Mouse (Mus musculus) spleen, adult 2 months (tissue): ENCODE data around the gene Stpg3. TPM values are rescaled to one million over a fixed set of nuclear protein-coding genes. Genes with fewer than 3 reads are reported as not detected.

ENCODE experiments used
- DNase-seq, 2 experiments: peaks; one replicate each; pipeline versions ENCODE4 v3.0.0 to v3.0.0-alpha.2; 2012 to 2021; ENCODE audit warnings: low spot score in 2 of 2, low read depth in 1 of 2
- H3K27ac ChIP-seq: fragments of 200-500 bp; 2 replicates; pipeline ENCODE4 v1.5.1; 2012; ENCODE audit warnings: low read length, inconsistent platforms; ENCODE audit not compliant: insufficient read depth
- H3K27me3 ChIP-seq: fragments of 200-500 bp; 2 replicates; pipeline ENCODE4 v1.6.1; 2012; ENCODE audit warnings: mild to moderate bottlenecking, moderate library complexity, low read length, inconsistent platforms; ENCODE audit not compliant: control insufficient read depth, insufficient read depth
- H3K36me3 ChIP-seq: fragments of 200-500 bp; 2 replicates; pipeline ENCODE4 v1.6.1; 2012; ENCODE audit warnings: mild to moderate bottlenecking, low read length, inconsistent platforms; ENCODE audit not compliant: control insufficient read depth, insufficient read depth
- H3K4me1 ChIP-seq: fragments of 200-500 bp; 2 replicates; pipeline ENCODE4 v1.6.1; 2011; ENCODE audit warnings: inconsistent platforms; ENCODE audit not compliant: control insufficient read depth, insufficient read depth, insufficient read length
- H3K4me3 ChIP-seq: fragments of 200-500 bp; 2 replicates; pipeline ENCODE4 v1.5.1; 2011; ENCODE audit warnings: mild to moderate bottlenecking, inconsistent platforms; ENCODE audit not compliant: insufficient read depth, insufficient read length; ENCODE audit errors: extremely low read depth
- CTCF ChIP-seq: fragments of 200-500 bp; IDR thresholded peaks from 2 replicates; pipeline ENCODE4 v1.5.1; 2011; ENCODE audit warnings: mild to moderate bottlenecking, inconsistent platforms; ENCODE audit not compliant: insufficient read depth, insufficient read length, insufficient replicate concordance; ENCODE audit errors: extremely low read depth
- POLR2A ChIP-seq: fragments of 200-500 bp; IDR thresholded peaks from 2 replicates; pipeline ENCODE4 v1.6.1; 2011; ENCODE audit warnings: low read depth, low read length, inconsistent platforms
- WGBS: fragments of 180-500 bp; shearing (Covaris S2); methylation state at CpG from one replicate; pipeline ENCODE4 v1.1.7; 2018; 5-methylcytosine and 5-hydroxymethylcytosine counted together
- polyA plus RNA-seq: library from polyadenylated mRNA; depleted of rRNA; stranded (reverse); fragments of >200 nt; gene quantifications from 2 replicates; pipeline ENCODE4 v1.2.3, GENCODE M21; 2012; rRNA removed

Gene Stpg3
- polyA plus RNA-seq, 1 experiment = not detected

- TF ChIP-seq POLR2A (no peak), CTCF (no peak)
Observed at GRCm38 (mm10) chr2:25171101-25171768, 43.2 kb downstream of the Stpg3 start.

GRCm38 (mm10) chr2:25170326-25171100 is 43.9 kb downstream of the Stpg3 start:
- 48% methylated on average over 10 of the region's 10 CpGs for WGBS
- Histone ChIP-seq H3K36me3 (no peaks in the 10 kb centered on the region), H3K27ac (no peak overlapping the region), H3K27me3 (no peaks in the 10 kb centered on the region), H3K4me3 (no peak overlapping the region), H3K4me1 (peaks cover 16% of the 10 kb centered on the region; the same call in 1 of the 2 replicates)
- no peak for DNase-seq
- TF ChIP-seq CTCF (no peak), POLR2A (no peak)

More at GRCm38 (mm10) chr2:25171101-25171768, 43.2 kb downstream of the Stpg3 start:
- Histone ChIP-seq H3K4me3 (no peak overlapping the region), H3K27me3 (no peaks in the 10 kb centered on the region), H3K27ac (no peak overlapping the region), H3K4me1 (peaks cover 16% of the 10 kb centered on the region; the same call in 1 of the 2 replicates), H3K36me3 (no peaks in the 10 kb centered on the region)
- 94% methylated on average over 6 of the region's 6 CpGs for WGBS
- no peak for DNase-seq

- TF ChIP-seq CTCF (no peak), POLR2A (no peak)
- 67% methylated on average over 5 of the region's 5 CpGs for WGBS
- H3K27ac ChIP-seq = no peak overlapping the region
- H3K27me3 ChIP-seq = no peaks in the 10 kb centered on the region
- H3K4me3 ChIP-seq = no peak overlapping the region
- peaks cover 16% of the 10 kb centered on the region; the same call in 1 of the 2 replicates for H3K4me1 ChIP-seq
- no peaks in the 10 kb centered on the region for H3K36me3 ChIP-seq
- no peak for DNase-seq
Observed at GRCm38 (mm10) chr2:25169778-25170177, 44.7 kb downstream of the Stpg3 start.

- H3K4me1 ChIP-seq = peaks cover 20% of the 10 kb centered on the region; the same call in 1 of the 2 replicates
- WGBS = 49% methylated on average over 2 of the region's 2 CpGs
Observed at GRCm38 (mm10) chr2:25168665-25168978, 45.8 kb downstream of the Stpg3 start.

GRCm38 (mm10) chr2:25167919-25168664 is 46.3 kb downstream of the Stpg3 start:
- H3K27me3 ChIP-seq = no peaks in the 10 kb centered on the region
- TF ChIP-seq POLR2A (no peak), CTCF (no peak)
- no peak for DNase-seq
- WGBS = 5% methylated on average over 40 of the region's 41 CpGs
- H3K27ac ChIP-seq = no peak overlapping the region
- H3K4me3 ChIP-seq = peak overlapping the region; percentile 33; the same call in 1 of the 2 replicates
- no peaks in the 10 kb centered on the region for H3K36me3 ChIP-seq
- peaks cover 23% of the 10 kb centered on the region; the same call in 1 of the 2 replicates for H3K4me1 ChIP-seq

More at GRCm38 (mm10) chr2:25168665-25168978, 45.8 kb downstream of the Stpg3 start:
- Histone ChIP-seq H3K27ac (no peak overlapping the region), H3K36me3 (no peaks in the 10 kb centered on the region), H3K27me3 (no peaks in the 10 kb centered on the region), H3K4me3 (no peak overlapping the region)
- TF ChIP-seq POLR2A = no peak
- TF ChIP-seq CTCF = no peak
- no peak for DNase-seq

GRCm38 (mm10) chr2:25167481-25167880 is 47.0 kb downstream of the Stpg3 start:
- no peak overlapping the region for H3K27ac ChIP-seq

More at GRCm38 (mm10) chr2:25167481-25167880, 47.0 kb downstream of the Stpg3 start:
- no peak for TF ChIP-seq CTCF
- no peak for TF ChIP-seq POLR2A
- Histone ChIP-seq H3K36me3 (no peaks in the 10 kb centered on the region), H3K27me3 (no peaks in the 10 kb centered on the region), H3K4me1 (peaks cover 24% of the 10 kb centered on the region; the same call in 1 of the 2 replicates), H3K4me3 (peak overlapping the region; percentile 33; the same call in 1 of the 2 replicates)
- no peak for DNase-seq
- WGBS = 39% methylated on average over 4 of the region's 4 CpGs

Other genes starting within 250 kb of the Stpg3 start
- 12.6 and 18.8 TPM in 2 replicates for gene Mrpl41, start 239.5 kb downstream of the Stpg3 start, polyA plus RNA-seq
- gene Pnpla7, start 238.6 kb downstream of the Stpg3 start, polyA plus RNA-seq = 43.0 and 50.4 TPM in 2 replicates
- 43.0 and 81.9 TPM in 2 replicates for gene Nsmf, start 160.3 kb downstream of the Stpg3 start, polyA plus RNA-seq
- 0.05 and 0.14 TPM in 2 replicates for gene Entpd8, start 134.3 kb downstream of the Stpg3 start, polyA plus RNA-seq
- 0.21 and 0.25 TPM in 2 replicates for gene Noxa1, start 119.5 kb downstream of the Stpg3 start, polyA plus RNA-seq
- 8.0 and 13.8 TPM in 2 replicates for gene Nrarp, start 33.9 kb downstream of the Stpg3 start, polyA plus RNA-seq
- 77.5 and 104 TPM in 2 replicates for gene Tor4a, start 17.8 kb downstream of the Stpg3 start, polyA plus RNA-seq
- 61.6 and 68.1 TPM in 2 replicates for gene Nelfb, start 3.1 kb downstream of the Stpg3 start, polyA plus RNA-seq
- gene Fam166a, start 4.1 kb upstream of the Stpg3 start, polyA plus RNA-seq = 0.11 and 0.16 TPM in 2 replicates
- gene Tubb4b, start 10.1 kb upstream of the Stpg3 start, polyA plus RNA-seq = 222 and 307 TPM in 2 replicates
- gene Slc34a3, start 19.7 kb upstream of the Stpg3 start, polyA plus RNA-seq = 0.04 and 0.06 TPM in 2 replicates
- not detected in 2 replicates for gene Rnf224, start 22.1 kb upstream of the Stpg3 start, polyA plus RNA-seq
- 1.8 and 2.1 TPM in 2 replicates for gene Rnf208, start 27.6 kb upstream of the Stpg3 start, polyA plus RNA-seq
- not detected in 2 replicates for gene Cysrt1, start 27.8 kb upstream of the Stpg3 start, polyA plus RNA-seq
- gene AL732309.1, start 32.2 kb upstream of the Stpg3 start, polyA plus RNA-seq = 21.0 and 25.2 TPM in 2 replicates
- 44.4 and 60.5 TPM in 2 replicates for gene Tmem203, start 40.8 kb upstream of the Stpg3 start, polyA plus RNA-seq
- gene Tprn, start 48.0 kb upstream of the Stpg3 start, polyA plus RNA-seq = 17.1 and 23.5 TPM in 2 replicates
- 45.5 and 67.8 TPM in 2 replicates for gene Ssna1, start 57.8 kb upstream of the Stpg3 start, polyA plus RNA-seq
- 55.7 and 68.8 TPM in 2 replicates for gene Anapc2, start 57.8 kb upstream of the Stpg3 start, polyA plus RNA-seq
- gene Tmem210, start 73.5 kb upstream of the Stpg3 start, polyA plus RNA-seq = not detected in 2 replicates
- 0.28 and 0.77 TPM in 2 replicates for gene Lrrc26, start 75.3 kb upstream of the Stpg3 start, polyA plus RNA-seq
- 0.04 and 0.26 TPM in 2 replicates for gene Grin1, start 104.5 kb upstream of the Stpg3 start, polyA plus RNA-seq
- 11.4 and 14.6 TPM in 2 replicates for gene Man1b1, start 117.7 kb upstream of the Stpg3 start, polyA plus RNA-seq
- gene Dpp7, start 141.7 kb upstream of the Stpg3 start, polyA plus RNA-seq = 35.1 and 41.8 TPM in 2 replicates
- 28.4 and 55.4 TPM in 2 replicates for gene Uap1l1, start 151.0 kb upstream of the Stpg3 start, polyA plus RNA-seq
- gene Sapcd2, start 157.7 kb upstream of the Stpg3 start, polyA plus RNA-seq = 6.7 and 9.4 TPM in 2 replicates
- 5.0 and 5.9 TPM in 2 replicates for gene Entpd2, start 181.2 kb upstream of the Stpg3 start, polyA plus RNA-seq
- 31.0 and 36.5 TPM in 2 replicates for gene Npdc1, start 184.7 kb upstream of the Stpg3 start, polyA plus RNA-seq
- 2.4 and 3.7 TPM in 2 replicates for gene Fut7, start 208.6 kb upstream of the Stpg3 start, polyA plus RNA-seq
- 61.1 and 67.6 TPM in 2 replicates for gene Abca2, start 214.1 kb upstream of the Stpg3 start, polyA plus RNA-seq
- gene Clic3, start 242.2 kb upstream of the Stpg3 start, polyA plus RNA-seq = 2.5 and 3.1 TPM in 2 replicates
- gene Paxx, start 246.5 kb upstream of the Stpg3 start, polyA plus RNA-seq = 68.7 and 86.4 TPM in 2 replicates